Comparison of ENCODE assay signal across 22 mouse cellular contexts in genomic region chr14:76746282-76746681, GRCm38 (mm10).
DNase-seq lines count a peak whose midpoint lies in the region; ATAC-seq and TF ChIP-seq lines count a peak whose summit lies in the region.
"Had no signal": no experiment of that assay in that cellular context is flagged by ENCODE, and none has a peak within 500 bp of the region (broad histone marks: within the 10 kb centered on the region; RNA-seq: fewer than 3 reads in every experiment).

No protein-coding gene starts in this region.

- no peak for TF ChIP-seq CTCF in cortical plate, adult 2 months (IDR thresholded peaks at IDR 0.05; ENCODE audit: extremely low read depth, insufficient read depth, low read length)
- TF ChIP-seq CTCF in lung, postnatal 0 days (IDR thresholded peaks at IDR 0.05): no peak

- peak; percentile 62 for ATAC-seq in frontal cortex, adult (ENCODE audit: low TSS enrichment)
- ATAC-seq in lung, postnatal 0 days: no peak
- ATAC-seq: forebrain, embryonic 13.5 days; forebrain, embryonic 16.5 days had no signal

- H3K4me2 ChIP-seq in lung, postnatal 0 days (replicated peaks; ENCODE audit: low read depth, low read length): no peak overlapping the region
- H3K4me2 ChIP-seq: embryonic facial prominence, embryonic 13.5 days; embryonic facial prominence, embryonic 15.5 days; forebrain, embryonic 13.5 days had no signal

- H3K27me3 ChIP-seq in lung, postnatal 0 days (replicated peaks; ENCODE audit: insufficient read depth, low read length): no peaks in the 10 kb centered on the region
- H3K27me3 ChIP-seq: embryonic facial prominence, embryonic 13.5 days; embryonic facial prominence, embryonic 15.5 days; forebrain, embryonic 13.5 days had no signal

- 89% methylated on average over 10 of the region's 10 CpGs for WGBS in lung, postnatal 0 days

- DNase-seq in frontal cortex, postnatal 36 days (ENCODE audit: low spot score in 2 of 2): no peak
- DNase-seq in right cerebral cortex, adult 2 months (ENCODE audit: low spot score in 2 of 2): peak; percentile 30 to 51
- no peak for DNase-seq in right cerebral cortex, adult 18-20 months
- peak; percentile 65 for DNase-seq in brain, adult 2 months (ENCODE audit: low read depth, low spot score)
- DNase-seq in lung, postnatal 0 days (ENCODE audit: low spot score): no peak
- DNase-seq: adrenal gland, adult 2 months; adrenal gland, postnatal 10 days; adrenal gland, postnatal 25 days; cerebellum, adult 11-12 months; cerebellum, adult 2 months; cerebellum, adult 9-10 months; cerebellum, postnatal 10 days; cerebellum, postnatal 25 days; embryo, embryonic 11 days had no signal

- no peak overlapping the region for H3K4me3 ChIP-seq in cortical plate, adult 2 months (ENCODE audit: insufficient read depth, low read length)
- H3K4me3 ChIP-seq in lung, postnatal 0 days (ENCODE audit: low read depth, low read length): no peak overlapping the region
- H3K4me3 ChIP-seq: embryonic facial prominence, embryonic 13.5 days; embryonic facial prominence, embryonic 15.5 days; erythroblast, embryonic 14.5 days; forebrain, embryonic 10.5 days; forebrain, embryonic 13.5 days had no signal

- no peak overlapping the region for H3K9ac ChIP-seq in lung, postnatal 0 days (replicated peaks; ENCODE audit: low read depth)
- H3K9ac ChIP-seq: embryonic facial prominence, embryonic 13.5 days; embryonic facial prominence, embryonic 15.5 days; forebrain, embryonic 13.5 days had no signal

- H3K27ac ChIP-seq in cortical plate, adult 2 months (ENCODE audit: insufficient read depth, low read length): no peak overlapping the region
- H3K27ac ChIP-seq in lung, postnatal 0 days (ENCODE audit: low read length): no peak overlapping the region
- H3K27ac ChIP-seq: embryonic facial prominence, embryonic 13.5 days; embryonic facial prominence, embryonic 15.5 days; forebrain, embryonic 10.5 days; forebrain, embryonic 13.5 days had no signal

- H3K9me3 ChIP-seq in lung, postnatal 0 days (ENCODE audit: low read length): no peaks in the 10 kb centered on the region
- H3K9me3 ChIP-seq: embryonic facial prominence, embryonic 13.5 days; embryonic facial prominence, embryonic 15.5 days; forebrain, embryonic 13.5 days had no signal

- 0 out of 2 replicates have a peak, but pooled peaks cover 3% of the 10 kb centered on the region for H3K4me1 ChIP-seq in cortical plate, adult 2 months (ENCODE audit: control insufficient read depth, insufficient read depth, low read length)
- no peaks in the 10 kb centered on the region; the same call in 1 of the 2 replicates for H3K4me1 ChIP-seq in lung, postnatal 0 days (ENCODE audit: insufficient read depth, low read depth, low read length)
- H3K4me1 ChIP-seq: forebrain, embryonic 10.5 days; forebrain, embryonic 13.5 days had no signal

- 0 out of 2 replicates have a peak, but pooled peaks have one; percentile 34 for TF ChIP-seq POLR2A in cortical plate, adult 2 months (IDR thresholded peaks at IDR 0.05; ENCODE audit: extremely low read depth, insufficient read depth, low read length)

- no peaks in the 10 kb centered on the region for H3K36me3 ChIP-seq in lung, postnatal 0 days (ENCODE audit: insufficient read depth, low read length)
- H3K36me3 ChIP-seq: embryonic facial prominence, embryonic 13.5 days; embryonic facial prominence, embryonic 15.5 days; forebrain, embryonic 10.5 days had no signal

- no peak for TF ChIP-seq EP300 in lung, postnatal 0 days (IDR thresholded peaks at IDR 0.05)

Comparison
In these comparisons a context has a peak if more than half of its experiments do, and no peak if none do; other contexts are left out.
1. DNase-seq: peak in right cerebral cortex, adult 2 months (2 of 2) and brain, adult 2 months (single experiment); none in frontal cortex, postnatal 36 days (0 of 2), right cerebral cortex, adult 18-20 months (single experiment) and lung, postnatal 0 days (single experiment).